Mouse (Mus musculus) kidney, embryonic 14.5 days (tissue): ENCODE results near the gene Nmi. TPM values are rescaled to one million over a fixed set of nuclear protein-coding genes. Genes with fewer than 3 reads are reported as not detected.
"Not testable (repeated sequence)": the region's sequence is repeated elsewhere in the genome, so short reads cannot be mapped to it uniquely, and the experiment has no call there.

ENCODE experiments used
- ATAC-seq: fragments of 200-750 bp; cut with Nextera tagmentation; 2 replicates; pipeline ENCODE4 v1.8.0; 2017; ENCODE audit warnings: moderate number of reproducible peaks, mild to moderate bottlenecking, moderate TSS enrichment, moderate library complexity; ENCODE audit not compliant: low FRiP score, low TSS enrichment
- H3K27ac ChIP-seq: fragments of 300-500 bp; sonication (generic); 2 replicates; pipeline ENCODE4 v1.5.1; 2014; ENCODE audit warnings: low read depth, mild to moderate bottlenecking, low read length, moderate library complexity, mixed read lengths
- H3K27me3 ChIP-seq: fragments of 300-500 bp; sonication (generic); 2 replicates; pipeline ENCODE4 v1.6.1; 2014; ENCODE audit warnings: mild to moderate bottlenecking, low read length; ENCODE audit not compliant: control insufficient read depth, insufficient read depth
- H3K36me3 ChIP-seq: fragments of 300-500 bp; sonication (generic); 2 replicates; pipeline ENCODE4 v1.6.1; 2014; ENCODE audit warnings: low read length, mixed read lengths; ENCODE audit not compliant: control insufficient read depth, insufficient read depth
- H3K4me1 ChIP-seq: fragments of 300-500 bp; sonication (generic); 2 replicates; pipeline ENCODE4 v1.6.1; 2014; ENCODE audit warnings: low read length, mixed read lengths; ENCODE audit not compliant: control insufficient read depth, insufficient read depth
- H3K4me2 ChIP-seq: fragments of 300-500 bp; sonication (generic); replicated peaks from 2 replicates; pipeline ENCODE4 v1.6.1; 2014; ENCODE audit warnings: low read depth, mild to moderate bottlenecking, low read length
- H3K4me3 ChIP-seq: fragments of 300-500 bp; sonication (generic); 2 replicates; pipeline ENCODE4 v1.5.1; 2014; ENCODE audit warnings: mild to moderate bottlenecking, low read length
- H3K9ac ChIP-seq: fragments of 300-500 bp; sonication (generic); 2 replicates; pipeline ENCODE4 v1.6.1; 2014; ENCODE audit warnings: low read depth, mild to moderate bottlenecking, low read length, moderate library complexity
- H3K9me3 ChIP-seq: fragments of 300-500 bp; sonication (generic); 2 replicates; pipeline ENCODE4 v1.6.1; 2016; ENCODE audit warnings: low read length; ENCODE audit not compliant: control insufficient read depth
- WGBS: fragments of 180-500 bp; shearing (Covaris S2); extraction: QIAGEN DNeasy Blood & Tissue Kit; methylation state at CpG from one replicate; pipeline ENCODE4 v1.1.7; 2014; 5-methylcytosine and 5-hydroxymethylcytosine counted together
- polyA plus RNA-seq: library from polyadenylated mRNA; unstranded; fragments of >200 nt; fragmentation: Nextera tagmentation; extraction: Ambion mirVana; gene quantifications from 2 replicates; pipeline ENCODE4 v1.2.1, GENCODE M21; 2014

Gene Nmi
- 13.8 and 17.7 TPM in 2 replicates for polyA plus RNA-seq

GRCm38 (mm10) chr2:51973410-51973968 lies at the start of gene Nmi:
Gene Nmi (minus strand): TSS chr2:51973494.
- no peaks in the 10 kb centered on the region for H3K9me3 ChIP-seq
- peak within 1 kb of the TSS; percentile 69 for H3K4me2 ChIP-seq
- 79% methylated on average over 9 of the region's 9 CpGs for WGBS
- H3K36me3 ChIP-seq, result no peaks in the 10 kb centered on the region
- H3K27ac ChIP-seq, result peak within 1 kb of the TSS; percentile 78
- no peaks in the 10 kb centered on the region for H3K27me3 ChIP-seq
- ATAC-seq, result peak; percentile 47; the same call in 1 of the 2 replicates
- H3K4me1 ChIP-seq, result no peaks in the 10 kb centered on the region
- peak within 1 kb of the TSS; percentile 67 for H3K9ac ChIP-seq
- peak within 1 kb of the TSS; percentile 56 for H3K4me3 ChIP-seq

GRCm38 (mm10) chr2:52016361-52016760 lies 43.1 kb upstream of the Nmi start:
- no peaks in the 10 kb centered on the region for H3K27me3 ChIP-seq
- no peak overlapping the region for H3K4me3 ChIP-seq
- H3K9ac ChIP-seq, result no peak overlapping the region
- 0 out of 2 replicates have a peak, but pooled peaks cover 4% of the 10 kb centered on the region for H3K4me1 ChIP-seq
- H3K27ac ChIP-seq, result no peak overlapping the region
- 52% methylated on average over 7 of the region's 7 CpGs for WGBS
- H3K9me3 ChIP-seq, result no peaks in the 10 kb centered on the region
- no peak for ATAC-seq
- no peaks in the 10 kb centered on the region for H3K36me3 ChIP-seq
- no peak overlapping the region for H3K4me2 ChIP-seq

DNA sequence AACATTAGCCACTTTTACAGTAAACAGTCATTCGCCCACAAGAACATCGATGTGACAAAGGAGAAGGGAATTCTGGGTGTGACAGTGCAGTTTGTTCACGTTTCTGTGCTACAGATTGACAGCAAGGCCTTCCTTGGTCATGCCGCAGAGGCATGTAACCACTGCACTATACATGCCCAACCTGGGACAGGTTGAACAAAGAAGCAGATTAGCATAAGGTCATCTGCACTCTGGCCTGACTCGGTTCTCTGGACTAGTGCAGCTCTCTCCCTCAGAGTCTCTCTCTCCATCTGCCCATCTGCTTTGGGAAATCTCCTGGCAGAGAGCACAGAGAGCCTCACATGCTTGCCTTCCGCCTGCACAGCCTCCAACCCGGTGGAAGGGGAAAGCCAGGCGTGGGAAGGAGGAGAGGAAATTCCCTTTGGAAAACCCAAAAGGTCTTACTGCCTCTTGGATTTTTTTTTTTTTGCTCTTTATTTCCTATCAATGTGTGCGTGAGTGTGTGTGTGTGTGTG lies 40.1 kb upstream of the Nmi start:
- 80% methylated on average over 9 of the region's 9 CpGs for WGBS
- no peak overlapping the region for H3K4me3 ChIP-seq
- no peaks in the 10 kb centered on the region for H3K9me3 ChIP-seq
- no peak overlapping the region for H3K9ac ChIP-seq
- H3K27ac ChIP-seq, result no peak overlapping the region
- no peaks in the 10 kb centered on the region for H3K27me3 ChIP-seq
- no peak overlapping the region for H3K4me2 ChIP-seq
- no peak for ATAC-seq
- H3K36me3 ChIP-seq, result no peaks in the 10 kb centered on the region
- H3K4me1 ChIP-seq, result 0 out of 2 replicates have a peak, but pooled peaks cover 4% of the 10 kb centered on the region

GRCm38 (mm10) chr2:52011820-52012219 lies 38.5 kb upstream of the Nmi start:
- H3K9ac ChIP-seq, H3K4me3 ChIP-seq, ATAC-seq, H3K4me1 ChIP-seq, H3K27me3 ChIP-seq, H3K27ac ChIP-seq, H3K36me3 ChIP-seq, H3K4me2 ChIP-seq, H3K9me3 ChIP-seq: not testable (repeated sequence)
- WGBS, result 84% methylated on average over 3 of the region's 3 CpGs

DNA sequence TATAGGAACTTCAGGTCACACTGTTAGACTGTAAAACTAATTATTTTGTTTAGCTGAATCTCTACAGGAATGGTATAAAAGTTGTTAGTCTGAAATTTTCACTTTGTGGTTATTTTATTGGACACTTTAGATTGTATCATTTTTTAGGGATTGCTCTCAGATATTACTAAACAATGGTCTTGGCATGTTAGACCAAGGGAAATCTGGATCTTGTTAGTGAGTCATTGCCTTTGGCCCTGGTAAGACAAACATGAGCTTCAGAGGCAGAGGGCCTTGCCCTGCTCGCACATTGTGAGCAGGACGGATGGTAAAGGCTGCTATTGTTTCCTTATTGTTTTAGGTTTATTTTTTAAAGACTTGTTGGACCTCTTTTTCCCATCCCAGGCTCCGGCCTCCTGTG lies 33.1 kb upstream of the Nmi start:
- Histone ChIP-seq H3K36me3 (no peaks in the 10 kb centered on the region), H3K4me1 (no peaks in the 10 kb centered on the region), H3K4me2 (no peak overlapping the region), H3K27ac (no peak overlapping the region), H3K4me3 (no peak overlapping the region), H3K27me3 (no peaks in the 10 kb centered on the region), H3K9ac (no peak overlapping the region), H3K9me3 (no peaks in the 10 kb centered on the region)
- WGBS, result 85% methylated on average over 3 of the region's 3 CpGs
- no peak for ATAC-seq

GRCm38 (mm10) chr2:52002299-52002698 lies 29.0 kb upstream of the Nmi start:
- H3K9me3 ChIP-seq, H3K27me3 ChIP-seq, ATAC-seq, H3K4me2 ChIP-seq, H3K4me3 ChIP-seq, H3K4me1 ChIP-seq, H3K36me3 ChIP-seq, H3K9ac ChIP-seq, H3K27ac ChIP-seq: not testable (repeated sequence)
- WGBS, result 90% methylated on average over 10 of the region's 10 CpGs

- ATAC-seq, result no peak
- WGBS, result 91% methylated on average over 8 of the region's 8 CpGs
Observed at GRCm38 (mm10) chr2:52001521-52001920, 28.2 kb upstream of the Nmi start.

DNA sequence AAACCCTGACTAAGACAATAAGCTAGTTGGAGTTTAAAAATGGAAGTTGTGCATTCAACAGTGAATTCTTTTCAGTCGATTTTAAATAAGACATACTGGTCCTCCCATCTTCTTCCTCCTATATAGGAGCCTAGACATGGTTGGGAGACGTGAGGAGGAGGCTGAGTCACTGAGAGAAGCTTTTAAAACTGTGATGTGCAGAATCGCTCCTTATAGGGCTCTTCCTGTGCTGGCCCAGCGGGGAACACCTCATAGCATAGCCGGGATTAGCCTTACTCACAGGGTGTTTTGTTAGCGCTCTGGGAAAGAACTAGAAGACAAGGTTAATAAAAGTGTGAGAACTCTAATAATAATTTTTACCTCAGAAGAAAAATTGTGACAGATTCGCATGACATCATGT lies 26.7 kb upstream of the Nmi start:
- ATAC-seq, result no peak
- H3K36me3 ChIP-seq, result no peaks in the 10 kb centered on the region
- H3K9me3 ChIP-seq, result no peaks in the 10 kb centered on the region
- no peak overlapping the region for H3K9ac ChIP-seq
- H3K4me2 ChIP-seq, result no peak overlapping the region
- H3K27ac ChIP-seq, result no peak overlapping the region
- H3K27me3 ChIP-seq, result no peaks in the 10 kb centered on the region
- no peak overlapping the region for H3K4me3 ChIP-seq
- 62% methylated on average over 7 of the region's 7 CpGs for WGBS
- no peaks in the 10 kb centered on the region for H3K4me1 ChIP-seq

More at GRCm38 (mm10) chr2:52001521-52001920, 28.2 kb upstream of the Nmi start:
- H3K4me1 ChIP-seq, result no peaks in the 10 kb centered on the region
- H3K9me3 ChIP-seq, result no peaks in the 10 kb centered on the region
- no peak overlapping the region for H3K4me2 ChIP-seq
- H3K36me3 ChIP-seq, result no peaks in the 10 kb centered on the region
- no peak overlapping the region for H3K27ac ChIP-seq
- no peak overlapping the region for H3K4me3 ChIP-seq
- H3K27me3 ChIP-seq, result no peaks in the 10 kb centered on the region
- no peak overlapping the region for H3K9ac ChIP-seq

DNA sequence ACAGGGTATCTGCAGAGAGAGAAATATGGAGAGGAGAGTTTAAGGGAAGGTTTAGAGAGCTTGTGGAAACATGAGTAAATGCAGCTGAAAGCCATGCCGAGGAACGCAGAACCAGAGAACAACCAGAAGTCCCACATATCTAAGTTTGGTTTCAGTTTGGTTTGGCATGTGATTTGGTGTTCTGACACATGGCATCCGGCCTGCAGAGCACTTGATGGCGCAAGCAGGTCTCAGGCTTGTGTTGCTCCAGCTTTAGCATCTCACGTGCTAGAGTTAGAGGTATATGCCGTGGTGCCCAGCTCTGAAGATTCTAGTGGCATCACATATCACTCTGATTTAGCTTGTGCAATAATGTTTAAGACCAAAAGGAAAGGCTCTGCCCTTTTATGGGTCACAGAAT lies 18.2 kb upstream of the Nmi start:
- no peak overlapping the region for H3K4me2 ChIP-seq
- no peaks in the 10 kb centered on the region for H3K4me1 ChIP-seq
- H3K36me3 ChIP-seq, result no peaks in the 10 kb centered on the region
- H3K9ac ChIP-seq, result no peak overlapping the region
- 88% methylated on average over 6 of the region's 6 CpGs for WGBS
- H3K27ac ChIP-seq, result no peak overlapping the region
- ATAC-seq, result no peak
- H3K9me3 ChIP-seq, result no peaks in the 10 kb centered on the region
- H3K4me3 ChIP-seq, result no peak overlapping the region
- no peaks in the 10 kb centered on the region for H3K27me3 ChIP-seq
